Mouse (Mus musculus): ENCODE measurements around the gene Tmem45b. TPM values are rescaled to one million over a fixed set of nuclear protein-coding genes. Genes with fewer than 3 reads are reported as not detected.
"Not testable (repeated sequence)": the region's sequence is repeated elsewhere in the genome, so short reads cannot be mapped to it uniquely, and the experiment has no call there.

The Tmem45b gene
- 10.3 and 16.0 TPM in 2 replicates for polyA plus RNA-seq (2014; fragmentation: Nextera tagmentation; extraction: Ambion mirVana)

- H3K36me3 ChIP-seq (ENCODE audit: control insufficient read depth, insufficient read depth, low read length) = no peaks in the 10 kb centered on the region
- H3K4me3 ChIP-seq (ENCODE audit: low read depth, low read length) = peak within 1 kb of the TSS; percentile 21
- H3K4me1 ChIP-seq (ENCODE audit: control insufficient read depth, insufficient read depth, low read length) = no peaks in the 10 kb centered on the region
- 4% methylated on average over 33 of the region's 33 CpGs for WGBS
- no peak within 1 kb of the TSS for H3K27ac ChIP-seq (ENCODE audit: low read length)
- 0 out of 2 replicates have a peak, but pooled peaks cover 8% of the 10 kb centered on the region for H3K27me3 ChIP-seq (ENCODE audit: control insufficient read depth, insufficient read depth, low read length)
- 0 out of 2 replicates have a peak, but pooled peaks have one; percentile 56 for ATAC-seq (ENCODE audit: insufficient number of reproducible peaks, insufficient read depth, low FRiP score, low read depth)
- H3K9ac ChIP-seq (replicated peaks; ENCODE audit: low read depth, low read length) = no peak within 1 kb of the TSS; the same call in 1 of the 2 replicates
- H3K4me2 ChIP-seq (replicated peaks; ENCODE audit: low read depth, low read length) = peak within 1 kb of the TSS; percentile 40
- H3K9me3 ChIP-seq (ENCODE audit: control insufficient read depth, low read depth, low read length) = no peaks in the 10 kb centered on the region
Measured at GRCm38 (mm10) chr9:31463692-31464474, at the start of gene Tmem45b. TSS of gene Tmem45b (minus strand) at chr9:31464462.

DNA sequence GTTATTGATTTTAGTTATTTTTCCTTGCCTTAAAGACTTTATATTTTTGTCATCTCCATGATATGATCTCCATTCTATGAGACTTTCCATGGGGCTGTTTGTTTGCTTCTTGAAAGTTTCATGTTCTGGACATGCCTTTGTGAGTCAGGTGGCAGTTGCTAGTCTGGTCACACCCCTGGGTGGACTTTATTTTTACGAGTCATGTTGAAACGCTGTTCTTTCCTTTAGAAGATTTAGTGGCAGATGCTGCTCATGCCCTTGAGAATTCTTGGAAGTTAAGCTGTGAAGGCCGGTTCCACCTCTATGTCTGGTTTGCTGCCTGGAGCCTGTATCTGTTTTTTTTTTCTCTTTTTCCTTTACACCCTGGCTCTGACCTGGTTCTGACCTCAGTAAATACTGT lies 43.9 kb upstream of the Tmem45b start:
- H3K4me3 ChIP-seq (ENCODE audit: low read depth, low read length) = no peak overlapping the region
- H3K27ac ChIP-seq (ENCODE audit: low read length) = no peak overlapping the region
- no peak for ATAC-seq (ENCODE audit: insufficient number of reproducible peaks, insufficient read depth, low FRiP score, low read depth)
- 56% methylated on average over 3 of the region's 3 CpGs for WGBS
- H3K9ac ChIP-seq (replicated peaks; ENCODE audit: low read depth, low read length) = no peak overlapping the region
- no peaks in the 10 kb centered on the region for H3K4me1 ChIP-seq (ENCODE audit: control insufficient read depth, insufficient read depth, low read length)
- no peaks in the 10 kb centered on the region for H3K36me3 ChIP-seq (ENCODE audit: control insufficient read depth, insufficient read depth, low read length)
- no peak overlapping the region for H3K4me2 ChIP-seq (replicated peaks; ENCODE audit: low read depth, low read length)
- no peaks in the 10 kb centered on the region for H3K9me3 ChIP-seq (ENCODE audit: control insufficient read depth, low read depth, low read length)
- H3K27me3 ChIP-seq (ENCODE audit: control insufficient read depth, insufficient read depth, low read length) = no peaks in the 10 kb centered on the region

DNA sequence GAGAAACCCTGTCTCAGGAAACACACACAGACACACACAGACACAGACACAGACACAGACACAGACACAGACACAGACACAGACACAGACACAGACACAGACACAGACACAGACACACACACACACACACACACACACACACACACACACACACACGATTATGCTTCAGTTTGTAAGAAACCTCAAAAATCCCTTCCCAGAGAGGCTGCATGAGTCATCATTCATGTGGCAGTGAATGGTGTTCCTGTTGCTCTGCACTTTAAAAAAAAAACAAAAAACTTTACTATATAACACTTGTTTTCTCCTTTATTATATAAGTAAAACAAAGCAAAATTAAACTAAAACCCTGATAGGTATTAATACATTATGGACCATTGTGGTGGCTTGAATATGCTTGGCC lies 37.0 kb upstream of the Tmem45b start:
- not testable (repeated sequence) for H3K4me3 ChIP-seq (ENCODE audit: low read depth, low read length); ATAC-seq (ENCODE audit: insufficient number of reproducible peaks, insufficient read depth, low FRiP score, low read depth); H3K9ac ChIP-seq (replicated peaks; ENCODE audit: low read depth, low read length); H3K36me3 ChIP-seq (ENCODE audit: control insufficient read depth, insufficient read depth, low read length); H3K4me1 ChIP-seq (ENCODE audit: control insufficient read depth, insufficient read depth, low read length); H3K27ac ChIP-seq (ENCODE audit: low read length); H3K9me3 ChIP-seq (ENCODE audit: control insufficient read depth, low read depth, low read length); H3K27me3 ChIP-seq (ENCODE audit: control insufficient read depth, insufficient read depth, low read length); H3K4me2 ChIP-seq (replicated peaks; ENCODE audit: low read depth, low read length)
- WGBS = 93% methylated on average over 1 of the region's 1 CpGs

DNA sequence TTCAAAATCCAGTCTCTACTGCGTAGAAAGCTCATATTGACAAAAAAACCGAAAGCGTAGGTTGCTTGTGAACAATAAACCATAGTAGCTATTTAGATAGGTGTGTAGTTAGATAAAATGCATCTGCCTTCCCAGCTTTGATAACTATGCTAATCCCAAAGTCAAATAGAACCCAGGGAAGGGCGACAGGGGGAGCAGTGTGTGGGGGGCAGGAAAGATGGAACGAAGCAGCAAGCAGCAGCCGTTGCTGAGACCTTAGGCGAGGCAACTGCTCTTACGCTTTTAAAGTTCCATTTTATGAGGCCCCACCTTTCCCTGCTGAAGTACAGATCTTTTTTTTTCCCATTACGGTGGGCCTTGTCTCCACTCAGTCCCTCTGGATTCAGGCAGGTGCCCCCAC lies 1.1 kb downstream of the Tmem45b start:
- no peak for ATAC-seq (ENCODE audit: insufficient number of reproducible peaks, insufficient read depth, low FRiP score, low read depth)
- H3K9ac ChIP-seq (replicated peaks; ENCODE audit: low read depth, low read length) = no peak overlapping the region
- no peak overlapping the region for H3K4me3 ChIP-seq (ENCODE audit: low read depth, low read length)

GRCm38 (mm10) chr9:31454356-31454755 lies 9.9 kb downstream of the Tmem45b start:
- Histone ChIP-seq H3K27ac (ENCODE audit: low read length) (no peak overlapping the region), H3K27me3 (ENCODE audit: control insufficient read depth, insufficient read depth, low read length) (no peaks in the 10 kb centered on the region), H3K4me3 (ENCODE audit: low read depth, low read length) (no peak overlapping the region), H3K9ac (replicated peaks; ENCODE audit: low read depth, low read length) (no peak overlapping the region), H3K36me3 (ENCODE audit: control insufficient read depth, insufficient read depth, low read length) (no peaks in the 10 kb centered on the region), H3K4me1 (ENCODE audit: control insufficient read depth, insufficient read depth, low read length) (no peaks in the 10 kb centered on the region), H3K4me2 (replicated peaks; ENCODE audit: low read depth, low read length) (no peak overlapping the region), H3K9me3 (ENCODE audit: control insufficient read depth, low read depth, low read length) (no peaks in the 10 kb centered on the region)
- ATAC-seq (ENCODE audit: insufficient number of reproducible peaks, insufficient read depth, low FRiP score, low read depth) = no peak
- 41% methylated on average over 1 of the region's 1 CpGs for WGBS

More for the DNA sequence above, 1.1 kb downstream of the Tmem45b start:
- Histone ChIP-seq H3K27me3 (ENCODE audit: control insufficient read depth, insufficient read depth, low read length) (0 out of 2 replicates have a peak, but pooled peaks cover 8% of the 10 kb centered on the region), H3K36me3 (ENCODE audit: control insufficient read depth, insufficient read depth, low read length) (no peaks in the 10 kb centered on the region), H3K9me3 (ENCODE audit: control insufficient read depth, low read depth, low read length) (no peaks in the 10 kb centered on the region), H3K27ac (ENCODE audit: low read length) (no peak overlapping the region), H3K4me1 (ENCODE audit: control insufficient read depth, insufficient read depth, low read length) (no peaks in the 10 kb centered on the region), H3K4me2 (replicated peaks; ENCODE audit: low read depth, low read length) (peak overlapping the region; percentile 40; the same call in 1 of the 2 replicates)
- 46% methylated on average over 9 of the region's 9 CpGs for WGBS

GRCm38 (mm10) chr9:31452166-31452565 lies 12.1 kb downstream of the Tmem45b start:
- Histone ChIP-seq H3K27ac (ENCODE audit: low read length) (no peak overlapping the region), H3K36me3 (ENCODE audit: control insufficient read depth, insufficient read depth, low read length) (no peaks in the 10 kb centered on the region), H3K4me3 (ENCODE audit: low read depth, low read length) (no peak overlapping the region), H3K9me3 (ENCODE audit: control insufficient read depth, low read depth, low read length) (no peaks in the 10 kb centered on the region), H3K4me2 (replicated peaks; ENCODE audit: low read depth, low read length) (no peak overlapping the region), H3K4me1 (ENCODE audit: control insufficient read depth, insufficient read depth, low read length) (no peaks in the 10 kb centered on the region), H3K27me3 (ENCODE audit: control insufficient read depth, insufficient read depth, low read length) (no peaks in the 10 kb centered on the region), H3K9ac (replicated peaks; ENCODE audit: low read depth, low read length) (no peak overlapping the region)
- ATAC-seq (ENCODE audit: insufficient number of reproducible peaks, insufficient read depth, low FRiP score, low read depth) = no peak
- 22% methylated on average over 10 of the region's 10 CpGs for WGBS

DNA sequence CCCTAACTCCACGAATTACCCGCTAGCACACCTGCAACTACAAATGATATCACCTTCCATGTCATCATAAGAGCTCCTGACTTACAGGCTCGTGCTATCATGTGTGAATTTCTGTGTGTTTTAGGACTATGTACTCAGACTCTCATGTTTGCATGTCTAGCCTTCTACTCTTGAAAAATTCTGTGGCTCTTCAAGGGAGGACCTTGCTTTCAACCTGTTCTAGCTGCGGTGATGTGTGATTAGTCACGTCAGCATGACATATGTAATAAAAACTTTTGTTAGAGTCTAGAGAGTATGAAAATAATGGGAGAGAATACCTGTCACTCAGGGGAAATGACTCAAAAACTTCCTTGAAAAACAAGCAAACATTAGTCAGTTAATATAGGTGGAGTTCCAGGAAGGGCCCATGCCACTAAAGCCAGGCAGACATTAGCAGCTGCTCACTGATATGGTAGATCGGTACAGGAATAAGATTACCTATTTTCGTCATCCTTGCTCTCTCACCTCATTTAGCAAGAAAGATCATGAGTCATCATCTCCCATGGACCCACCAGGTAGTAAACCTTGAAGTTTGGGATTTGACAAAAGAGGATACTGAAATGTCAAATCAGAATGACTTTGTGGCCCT lies 15.0 kb downstream of the Tmem45b start:
- Histone ChIP-seq H3K4me1 (ENCODE audit: control insufficient read depth, insufficient read depth, low read length) (no peaks in the 10 kb centered on the region), H3K27ac (ENCODE audit: low read length) (no peak overlapping the region), H3K9ac (replicated peaks; ENCODE audit: low read depth, low read length) (no peak overlapping the region), H3K4me3 (ENCODE audit: low read depth, low read length) (no peak overlapping the region), H3K27me3 (ENCODE audit: control insufficient read depth, insufficient read depth, low read length) (no peaks in the 10 kb centered on the region), H3K9me3 (ENCODE audit: control insufficient read depth, low read depth, low read length) (no peaks in the 10 kb centered on the region), H3K36me3 (ENCODE audit: control insufficient read depth, insufficient read depth, low read length) (no peaks in the 10 kb centered on the region), H3K4me2 (replicated peaks; ENCODE audit: low read depth, low read length) (no peak overlapping the region)
- WGBS = 82% methylated on average over 7 of the region's 7 CpGs
- no peak for ATAC-seq (ENCODE audit: insufficient number of reproducible peaks, insufficient read depth, low FRiP score, low read depth)

- Histone ChIP-seq H3K36me3 (ENCODE audit: control insufficient read depth, insufficient read depth, low read length) (no peaks in the 10 kb centered on the region), H3K4me1 (ENCODE audit: control insufficient read depth, insufficient read depth, low read length) (no peaks in the 10 kb centered on the region), H3K4me3 (ENCODE audit: low read depth, low read length) (no peak overlapping the region), H3K27ac (ENCODE audit: low read length) (no peak overlapping the region), H3K27me3 (ENCODE audit: control insufficient read depth, insufficient read depth, low read length) (no peaks in the 10 kb centered on the region), H3K9ac (replicated peaks; ENCODE audit: low read depth, low read length) (no peak overlapping the region), H3K9me3 (ENCODE audit: control insufficient read depth, low read depth, low read length) (no peaks in the 10 kb centered on the region), H3K4me2 (replicated peaks; ENCODE audit: low read depth, low read length) (no peak overlapping the region)
- 70% methylated on average over 8 of the region's 8 CpGs for WGBS
- ATAC-seq (ENCODE audit: insufficient number of reproducible peaks, insufficient read depth, low FRiP score, low read depth) = no peak
Measured at GRCm38 (mm10) chr9:31444236-31444635, 20.0 kb downstream of the Tmem45b start.

All from stomach, embryonic 14.5 days (tissue).